Mouse (Mus musculus): ENCODE data around the gene Pgm2l1.

GRCm38 (mm10) chr7:100283298-100283697, 56.1 kb downstream of the Pgm2l1 start:
- no peak for TF ChIP-seq POLR2A (IDR thresholded peaks at IDR 0.05; ENCODE audit: borderline replicate concordance, extremely low read depth, insufficient read depth, insufficient read length, poor library complexity, severe bottlenecking)
- no peak for TF ChIP-seq CTCF (IDR thresholded peaks at IDR 0.05; ENCODE audit: borderline replicate concordance, extremely low read depth, insufficient read depth, insufficient read length)
